Mouse (Mus musculus) forebrain, embryonic 12.5 days (tissue): Measurements from ENCODE around the gene Slit1. TPM values are rescaled to one million over a fixed set of nuclear protein-coding genes. Genes with fewer than 3 reads are reported as not detected.

Experiments used
- ATAC-seq: fragments of 200-750 bp; cut with Nextera tagmentation; 2 replicates; pipeline ENCODE4 v1.8.0; 2017; ENCODE audit warnings: moderate TSS enrichment; ENCODE audit not compliant: low FRiP score
- H3K27ac ChIP-seq: fragments of 300-500 bp; sonication (generic); 2 replicates; pipeline ENCODE4 v1.5.1; 2016; ENCODE audit warnings: mild to moderate bottlenecking
- H3K27me3 ChIP-seq: fragments of 300-500 bp; sonication (generic); 2 replicates; pipeline ENCODE4 v1.6.1; 2016; ENCODE audit warnings: mild to moderate bottlenecking
- H3K36me3 ChIP-seq: fragments of 300-500 bp; sonication (generic); replicated peaks from 2 replicates; pipeline ENCODE4 v1.6.1; 2016; ENCODE audit warnings: mild to moderate bottlenecking
- H3K4me1 ChIP-seq: fragments of 300-500 bp; sonication (generic); 2 replicates; pipeline ENCODE4 v1.6.1; 2016
- H3K4me2 ChIP-seq: fragments of 300-500 bp; sonication (generic); 2 replicates; pipeline ENCODE4 v1.6.1; 2016; ENCODE audit warnings: mild to moderate bottlenecking, moderate library complexity
- H3K4me3 ChIP-seq: fragments of 300-500 bp; sonication (generic); replicated peaks from 2 replicates; pipeline ENCODE4 v1.5.1; 2016; ENCODE audit warnings: mild to moderate bottlenecking
- H3K9ac ChIP-seq: fragments of 300-500 bp; sonication (generic); 2 replicates; pipeline ENCODE4 v1.6.1; 2016; ENCODE audit warnings: mild to moderate bottlenecking
- H3K9me3 ChIP-seq: fragments of 300-500 bp; sonication (generic); 2 replicates; pipeline ENCODE4 v1.6.1; 2016
- WGBS: fragments of 180-500 bp; shearing (Covaris S2); methylation state at CpG from one replicate; pipeline ENCODE4 v1.1.7; 2016; 5-methylcytosine and 5-hydroxymethylcytosine counted together
- polyA plus RNA-seq: library from polyadenylated mRNA; unstranded; fragments of >200 nt; fragmentation: Nextera tagmentation; extraction: Ambion mirVana; gene quantifications from 2 replicates; pipeline ENCODE4 v1.2.1, GENCODE M21; 2016

Slit1 gene
- polyA plus RNA-seq, 1 experiment from 2014 or later, result 11.0 TPM

DNA sequence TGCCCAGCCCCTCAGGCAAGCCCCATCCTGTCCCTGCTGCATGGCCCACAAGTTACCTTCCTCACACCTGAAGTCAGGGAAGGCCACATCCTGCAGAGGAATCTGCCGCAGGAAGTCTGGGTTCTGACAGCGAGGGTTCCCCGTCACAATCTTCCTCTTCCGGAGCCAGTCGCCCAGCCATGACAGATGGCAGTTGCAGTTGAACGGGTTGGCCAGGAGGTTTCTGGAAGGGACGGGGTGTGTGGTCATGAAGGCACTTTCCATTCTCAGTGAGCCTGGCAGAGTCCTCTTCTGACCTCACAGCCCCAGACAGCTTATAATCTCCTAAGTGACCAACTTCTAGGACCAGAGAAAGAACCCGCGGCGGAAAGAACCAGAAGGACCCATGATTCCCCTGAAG, 109.4 kb downstream of the Slit1 start:
- WGBS, result 95% methylated on average over 10 of the region's 10 CpGs
- peaks cover 2% of the 10 kb centered on the region; the same call in 1 of the 2 replicates for H3K36me3 ChIP-seq
- no peak for ATAC-seq
- H3K9ac ChIP-seq, result no peak overlapping the region
- H3K27me3 ChIP-seq, result peaks cover 4% of the 10 kb centered on the region; the same call in 1 of the 2 replicates
- H3K9me3 ChIP-seq, result no peaks in the 10 kb centered on the region
- no peak overlapping the region for H3K4me3 ChIP-seq
- H3K4me1 ChIP-seq, result no peaks in the 10 kb centered on the region; the same call in 1 of the 2 replicates
- H3K27ac ChIP-seq, result no peak overlapping the region
- no peak overlapping the region for H3K4me2 ChIP-seq

DNA sequence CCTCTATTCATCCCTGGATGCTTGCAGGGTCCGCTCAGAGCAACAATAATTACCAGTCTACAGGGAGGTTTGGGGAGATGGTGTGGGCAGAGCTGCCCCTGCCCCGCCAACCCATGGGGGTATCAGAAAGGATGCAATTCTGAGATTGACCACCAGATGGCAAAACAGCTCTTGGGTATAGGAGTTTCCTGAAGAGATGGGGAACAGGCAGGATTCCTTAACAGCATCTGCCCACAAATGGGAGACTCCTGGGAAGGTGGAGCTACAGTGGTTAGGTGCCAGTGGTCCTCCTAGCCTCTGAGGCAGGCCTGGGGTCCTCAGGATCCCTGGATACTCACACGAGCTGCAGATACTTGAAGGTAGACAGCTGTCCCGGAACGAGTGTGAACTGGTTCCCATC, 113.9 kb downstream of the Slit1 start:
- WGBS, result 44% methylated on average over 5 of the region's 5 CpGs
- no peaks in the 10 kb centered on the region; the same call in none of the 2 replicates for H3K4me1 ChIP-seq
- peaks cover 9% of the 10 kb centered on the region for H3K36me3 ChIP-seq
- 0 out of 2 replicates have a peak, but pooled peaks cover 6% of the 10 kb centered on the region for H3K9me3 ChIP-seq
- no peak overlapping the region for H3K4me3 ChIP-seq
- H3K27me3 ChIP-seq, result 0 out of 2 replicates have a peak, but pooled peaks cover 4% of the 10 kb centered on the region
- H3K27ac ChIP-seq, result no peak overlapping the region
- H3K4me2 ChIP-seq, result no peak overlapping the region
- H3K9ac ChIP-seq, result no peak overlapping the region
- 0 out of 2 replicates have a peak, but pooled peaks have one; percentile 36 for ATAC-seq

DNA sequence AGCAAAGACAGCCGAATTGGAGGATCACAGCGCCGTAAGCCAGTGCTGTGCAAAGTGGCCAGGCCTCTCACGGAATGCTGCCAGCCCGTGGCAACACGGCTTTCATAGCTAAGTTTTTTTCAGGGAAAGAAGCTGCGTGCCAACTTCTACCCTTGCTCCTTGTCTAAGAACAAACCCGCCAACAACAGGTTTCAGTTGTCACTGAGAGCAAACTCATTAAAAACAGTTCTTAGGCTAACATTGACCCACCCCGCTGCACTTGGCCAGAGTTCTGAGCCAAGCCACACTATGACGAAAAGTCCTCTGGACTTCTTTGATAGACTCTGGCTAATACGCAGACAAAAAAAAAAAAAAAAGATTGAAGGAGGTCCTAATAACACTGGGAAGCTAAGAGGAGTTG, 114.5 kb downstream of the Slit1 start:
- no peaks in the 10 kb centered on the region; the same call in none of the 2 replicates for H3K4me1 ChIP-seq
- WGBS, result 73% methylated on average over 11 of the region's 11 CpGs
- H3K9me3 ChIP-seq, result 0 out of 2 replicates have a peak, but pooled peaks cover 6% of the 10 kb centered on the region
- H3K27ac ChIP-seq, result no peak overlapping the region
- no peak overlapping the region for H3K9ac ChIP-seq
- H3K27me3 ChIP-seq, result 0 out of 2 replicates have a peak, but pooled peaks cover 2% of the 10 kb centered on the region
- H3K4me2 ChIP-seq, result no peak overlapping the region
- no peak for ATAC-seq
- peaks cover 9% of the 10 kb centered on the region for H3K36me3 ChIP-seq
- no peak overlapping the region for H3K4me3 ChIP-seq

DNA sequence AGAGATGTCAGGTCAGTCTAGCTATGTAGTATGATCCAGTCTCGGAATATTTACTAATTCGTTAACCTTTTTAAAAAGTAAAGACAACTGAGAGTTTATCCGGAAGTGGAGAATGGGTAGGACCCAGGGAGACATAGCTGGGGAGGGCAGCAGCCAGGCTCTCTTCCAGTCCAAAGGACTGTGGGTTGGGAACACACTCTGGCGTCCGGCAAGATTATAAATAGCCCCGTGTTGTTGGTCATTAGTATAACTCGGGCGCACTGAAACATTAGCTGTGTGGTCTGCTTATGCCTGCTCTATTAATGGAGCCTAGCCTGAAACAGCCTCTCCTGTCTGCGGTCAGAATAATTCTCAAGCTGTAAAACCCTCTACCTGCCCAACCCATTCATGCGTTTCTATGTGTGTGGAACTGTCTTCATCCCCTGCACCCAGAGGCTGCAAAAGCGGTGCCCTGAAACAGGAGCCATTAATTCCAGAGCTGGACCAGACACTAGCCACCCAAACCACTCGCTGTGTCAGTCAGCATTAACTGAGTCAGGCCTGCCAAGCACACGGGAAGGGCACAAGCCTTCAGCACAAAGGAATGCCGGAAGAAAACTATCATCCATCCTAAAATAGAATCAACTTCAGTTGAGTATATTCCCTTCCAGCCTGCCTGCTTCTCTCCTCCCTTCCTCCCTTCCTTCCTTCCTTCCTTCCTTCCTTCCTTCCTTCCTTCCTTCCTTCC, 122.9 kb downstream of the Slit1 start:
- ATAC-seq, result no peak
- 86% methylated on average over 14 of the region's 14 CpGs for WGBS

DNA sequence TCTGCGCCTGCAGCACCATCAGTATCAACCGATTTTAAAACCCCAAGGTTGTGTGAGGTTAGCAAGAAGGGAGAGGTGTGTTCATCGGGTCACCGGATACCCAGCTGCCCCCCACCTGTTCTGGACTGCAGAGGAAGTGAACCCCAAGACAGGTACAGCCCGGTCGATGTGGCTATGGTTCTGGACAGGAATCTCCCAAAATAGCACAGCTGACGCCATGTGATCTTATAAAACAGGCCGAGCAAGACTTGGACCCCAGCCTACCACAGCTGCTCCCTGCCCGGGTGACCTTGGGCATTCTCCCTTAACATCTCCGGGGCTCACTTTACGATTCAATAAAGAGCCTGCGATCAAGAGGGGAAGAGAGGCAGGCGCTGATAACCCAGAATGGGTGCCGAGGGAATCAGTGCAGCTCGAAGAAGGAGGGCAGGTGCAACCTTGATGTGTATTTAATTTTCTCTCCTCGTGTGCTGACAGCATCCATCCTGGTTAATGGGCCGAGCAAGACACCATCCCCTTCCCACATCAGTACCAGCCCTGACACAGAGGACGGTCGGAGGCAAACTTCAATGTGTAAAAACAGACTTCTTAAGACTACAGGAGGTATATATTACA, 124.6 kb downstream of the Slit1 start:
- H3K9me3 ChIP-seq, result no peaks in the 10 kb centered on the region
- no peaks in the 10 kb centered on the region for H3K36me3 ChIP-seq
- H3K4me1 ChIP-seq, result peaks cover 34% of the 10 kb centered on the region
- H3K4me2 ChIP-seq, result no peak overlapping the region
- H3K27ac ChIP-seq, result peak overlapping the region; percentile 42; the same call in 1 of the 2 replicates
- ATAC-seq, result no peak
- peaks cover 20% of the 10 kb centered on the region for H3K27me3 ChIP-seq
- H3K9ac ChIP-seq, result no peak overlapping the region
- no peak overlapping the region for H3K4me3 ChIP-seq
- 87% methylated on average over 19 of the region's 19 CpGs for WGBS

More for the DNA sequence above, 122.9 kb downstream of the Slit1 start:
- H3K9me3 ChIP-seq, result 0 out of 2 replicates have a peak, but pooled peaks cover 6% of the 10 kb centered on the region
- no peak overlapping the region for H3K4me2 ChIP-seq
- H3K4me1 ChIP-seq, result peaks cover 24% of the 10 kb centered on the region
- H3K36me3 ChIP-seq, result peaks cover 4% of the 10 kb centered on the region
- no peak overlapping the region for H3K4me3 ChIP-seq
- H3K27ac ChIP-seq, result no peak overlapping the region
- H3K27me3 ChIP-seq, result 0 out of 2 replicates have a peak, but pooled peaks cover 6% of the 10 kb centered on the region
- no peak overlapping the region for H3K9ac ChIP-seq

DNA sequence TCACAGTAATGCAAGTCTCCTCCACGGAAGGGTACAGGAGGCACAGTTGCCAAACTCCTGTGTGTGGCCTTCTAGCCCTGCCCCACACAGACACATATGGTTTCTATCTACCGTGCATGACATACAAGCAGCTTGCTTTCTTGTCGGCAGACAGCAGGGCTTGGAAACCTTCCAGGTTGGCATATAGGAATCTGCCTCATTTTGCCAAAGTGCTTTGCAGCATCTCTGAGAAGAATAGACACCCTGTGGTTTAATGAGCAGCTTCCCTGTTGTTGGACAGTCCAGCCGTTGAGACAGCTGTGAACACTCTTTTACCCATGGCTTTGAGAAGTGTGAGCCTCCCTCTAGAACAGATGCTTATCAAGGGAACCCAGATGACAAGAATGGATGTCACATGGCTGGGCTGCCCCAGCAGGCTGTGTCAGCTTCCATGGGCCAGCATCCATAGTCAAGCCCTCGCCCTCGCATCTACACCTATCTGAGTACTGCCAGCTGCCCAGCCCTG, 125.3 kb downstream of the Slit1 start:
- Histone ChIP-seq H3K27ac (peak overlapping the region; percentile 42; the same call in 1 of the 2 replicates), H3K4me1 (peaks cover 41% of the 10 kb centered on the region), H3K4me2 (no peak overlapping the region), H3K36me3 (no peaks in the 10 kb centered on the region), H3K4me3 (no peak overlapping the region), H3K9me3 (no peaks in the 10 kb centered on the region), H3K27me3 (peaks cover 20% of the 10 kb centered on the region), H3K9ac (no peak overlapping the region)
- ATAC-seq, result 0 out of 2 replicates have a peak, but pooled peaks have one; percentile 31
- 59% methylated on average over 6 of the region's 6 CpGs for WGBS

DNA sequence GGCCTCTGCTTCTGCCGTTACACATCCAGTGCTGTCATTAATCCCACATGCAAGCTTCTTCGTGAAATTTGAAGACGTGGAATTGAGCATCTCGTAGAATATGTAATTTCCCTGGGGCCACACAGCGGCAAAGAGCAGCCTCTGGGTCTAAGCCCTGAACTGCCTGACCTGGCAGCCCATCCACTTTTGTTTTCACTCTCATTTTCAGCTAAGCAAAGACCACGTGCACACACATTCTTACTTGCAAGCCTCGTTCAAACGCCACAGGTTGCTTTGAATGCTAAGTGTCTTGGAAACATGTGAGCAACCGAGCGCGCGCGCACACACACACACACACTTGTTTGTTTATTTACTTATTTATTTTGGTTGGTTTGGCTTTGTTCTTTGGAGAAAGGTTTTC, 126.4 kb downstream of the Slit1 start:
- Histone ChIP-seq H3K4me1 (peaks cover 47% of the 10 kb centered on the region), H3K9me3 (no peaks in the 10 kb centered on the region), H3K9ac (no peak overlapping the region), H3K4me3 (no peak overlapping the region), H3K27ac (no peak overlapping the region), H3K36me3 (no peaks in the 10 kb centered on the region), H3K4me2 (no peak overlapping the region), H3K27me3 (peaks cover 20% of the 10 kb centered on the region)
- no peak for ATAC-seq
- WGBS, result 64% methylated on average over 13 of the region's 13 CpGs

DNA sequence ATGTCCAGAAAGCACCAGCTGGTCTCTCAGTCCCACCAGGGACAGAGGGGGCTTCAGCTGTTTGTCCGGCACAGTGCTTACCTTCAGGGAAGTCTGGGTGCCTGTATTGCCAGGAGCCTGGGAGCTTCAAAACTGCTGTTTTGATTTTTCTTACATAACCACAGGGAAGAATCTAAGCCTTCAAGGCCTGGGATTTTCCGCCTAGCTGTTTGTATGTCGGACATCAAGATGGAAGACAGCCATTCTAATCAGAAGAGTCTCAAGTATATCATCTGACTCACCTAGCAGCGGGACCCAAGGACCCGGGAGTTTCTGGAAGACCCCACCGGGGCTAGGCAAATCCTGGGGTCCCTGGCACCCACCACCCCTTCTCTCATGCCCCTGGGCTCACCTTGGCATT, 127.2 kb downstream of the Slit1 start:
- no peak overlapping the region for H3K4me3 ChIP-seq
- H3K4me1 ChIP-seq, result peaks cover 47% of the 10 kb centered on the region
- H3K27ac ChIP-seq, result no peak overlapping the region
- no peak for ATAC-seq
- H3K9me3 ChIP-seq, result no peaks in the 10 kb centered on the region
- WGBS, result 85% methylated on average over 6 of the region's 6 CpGs
- H3K9ac ChIP-seq, result no peak overlapping the region
- H3K36me3 ChIP-seq, result no peaks in the 10 kb centered on the region
- peaks cover 20% of the 10 kb centered on the region for H3K27me3 ChIP-seq
- no peak overlapping the region for H3K4me2 ChIP-seq

DNA sequence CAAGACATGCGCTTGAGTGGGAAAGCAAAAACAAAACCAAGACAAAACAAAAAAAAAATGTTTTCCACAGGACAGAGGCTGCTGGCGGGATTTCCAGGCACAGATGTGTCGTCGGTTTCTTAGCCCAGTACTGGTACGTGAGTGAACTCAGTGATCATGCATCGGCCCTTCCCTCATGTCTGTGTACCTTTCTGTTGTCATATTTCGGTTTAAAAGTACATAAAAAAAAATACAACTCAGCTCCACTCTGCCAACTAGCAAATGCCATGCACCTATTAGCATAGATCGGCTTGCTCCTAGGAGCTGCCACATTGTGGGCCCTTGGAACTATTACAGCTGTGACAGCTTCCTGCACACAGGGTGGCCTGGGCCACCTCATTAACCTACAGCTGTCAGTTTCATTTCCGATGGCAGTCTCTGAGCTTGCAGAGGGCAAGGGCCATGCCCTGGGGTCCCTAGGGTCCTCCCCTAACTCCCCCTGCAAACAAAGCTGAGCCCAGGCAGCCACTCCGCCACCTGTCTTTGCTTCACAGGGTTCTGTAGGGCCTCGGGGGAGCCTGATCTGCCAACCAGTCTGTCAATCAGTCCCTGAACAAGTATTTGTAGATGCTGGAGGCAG, 127.8 kb downstream of the Slit1 start:
- H3K9me3 ChIP-seq, result no peaks in the 10 kb centered on the region
- no peak overlapping the region for H3K9ac ChIP-seq
- peak; percentile 42; the same call in 1 of the 2 replicates for ATAC-seq
- no peak overlapping the region for H3K4me3 ChIP-seq
- 0 out of 2 replicates have a peak, but pooled peaks cover 2% of the 10 kb centered on the region for H3K36me3 ChIP-seq
- no peak overlapping the region for H3K27ac ChIP-seq
- WGBS, result 61% methylated on average over 11 of the region's 11 CpGs
- H3K4me2 ChIP-seq, result no peak overlapping the region
- peaks cover 20% of the 10 kb centered on the region for H3K27me3 ChIP-seq
- peaks cover 47% of the 10 kb centered on the region for H3K4me1 ChIP-seq

DNA sequence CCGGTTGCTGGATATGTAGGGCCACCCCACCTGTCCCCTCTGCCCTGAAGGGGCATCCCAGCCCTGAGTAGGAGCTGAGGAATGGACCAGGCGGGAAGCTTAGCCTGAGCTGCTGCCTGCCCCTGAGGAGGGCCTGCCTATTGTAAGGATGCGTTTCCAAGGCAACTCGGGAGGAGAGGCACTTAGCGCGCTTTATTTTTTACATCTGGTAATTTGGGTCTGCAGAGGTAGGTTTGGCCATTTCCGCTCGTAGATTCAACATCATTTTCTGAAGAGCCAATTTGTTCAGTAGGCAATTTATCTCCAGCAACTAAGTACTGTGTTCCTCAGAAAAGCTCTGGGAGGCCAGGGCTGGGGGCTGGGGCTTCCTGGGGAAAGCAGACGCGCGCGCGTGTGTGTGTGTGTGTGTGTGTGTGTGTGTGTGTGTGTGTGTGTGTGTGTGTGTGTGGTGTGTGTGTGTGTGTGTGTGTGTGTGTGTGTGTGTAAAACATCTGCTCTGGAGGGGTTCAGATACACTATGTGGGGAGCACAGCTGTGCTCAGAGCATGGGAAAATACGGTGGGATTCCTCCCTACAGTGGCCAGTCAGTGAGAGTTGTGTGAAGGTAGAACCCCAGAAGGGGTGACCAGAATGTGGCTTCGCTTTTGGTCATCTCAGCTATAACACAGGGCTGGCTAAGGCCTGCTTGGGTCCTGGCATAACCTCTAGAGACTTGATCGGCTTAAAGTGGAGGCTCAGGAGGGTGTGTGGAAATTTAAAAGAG, 130.0 kb downstream of the Slit1 start:
- 20% methylated on average over 16 of the region's 16 CpGs for WGBS
- H3K27me3 ChIP-seq, result peaks cover 20% of the 10 kb centered on the region
- H3K4me2 ChIP-seq, result peak overlapping the region; percentile 43
- no peak overlapping the region for H3K9ac ChIP-seq
- ATAC-seq, result peak; percentile 83
- H3K4me1 ChIP-seq, result peaks cover 43% of the 10 kb centered on the region
- 0 out of 2 replicates have a peak, but pooled peaks cover 5% of the 10 kb centered on the region for H3K36me3 ChIP-seq
- H3K9me3 ChIP-seq, result no peaks in the 10 kb centered on the region
- H3K4me3 ChIP-seq, result peak overlapping the region; percentile 19; the same call in 1 of the 2 replicates
- peak overlapping the region; percentile 59 for H3K27ac ChIP-seq

DNA sequence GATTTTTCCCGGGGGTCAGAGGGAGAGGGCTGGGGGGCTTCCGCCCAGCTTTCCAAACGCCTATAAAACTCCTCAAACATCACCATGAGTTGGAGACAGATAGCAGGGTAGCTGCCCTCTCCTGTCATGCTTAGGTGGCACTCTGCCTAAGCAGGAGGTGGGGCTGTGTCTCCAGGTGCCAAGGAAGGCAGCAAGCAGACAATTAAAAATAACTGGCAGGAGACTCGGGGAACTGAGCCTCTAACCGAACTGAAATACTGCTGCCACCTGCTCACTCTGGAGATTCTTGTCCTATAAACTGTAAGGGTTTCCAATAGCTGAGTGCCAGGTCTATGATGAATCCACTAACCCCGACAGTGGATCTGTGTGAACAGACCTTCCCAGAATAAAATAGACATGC, 131.8 kb downstream of the Slit1 start:
- peaks cover 18% of the 10 kb centered on the region for H3K27me3 ChIP-seq
- H3K9me3 ChIP-seq, result no peaks in the 10 kb centered on the region
- 0 out of 2 replicates have a peak, but pooled peaks cover 5% of the 10 kb centered on the region for H3K36me3 ChIP-seq
- H3K9ac ChIP-seq, result no peak overlapping the region
- H3K4me3 ChIP-seq, result no peak overlapping the region
- H3K27ac ChIP-seq, result no peak overlapping the region
- peaks cover 35% of the 10 kb centered on the region for H3K4me1 ChIP-seq
- no peak overlapping the region for H3K4me2 ChIP-seq
- ATAC-seq, result no peak
- 71% methylated on average over 6 of the region's 6 CpGs for WGBS
